Mouse (Mus musculus) embryonic facial prominence, embryonic 11.5 days (tissue): ENCODE results near the gene Gtf3c6. TPM values are rescaled to one million over a fixed set of nuclear protein-coding genes. Genes with fewer than 3 reads are reported as not detected.

Experiments used
- ATAC-seq: fragments of 200-750 bp; cut with Nextera tagmentation; replicated peaks from 2 replicates; pipeline ENCODE4 v1.8.0; 2017; ENCODE audit warnings: low read depth; ENCODE audit not compliant: insufficient number of reproducible peaks, low FRiP score, low TSS enrichment
- DNase-seq: peaks from one replicate; pipeline ENCODE4 v3.0.0-alpha.2; 2015; ENCODE audit warnings: low spot score
- H3K27ac ChIP-seq: fragments of 300-500 bp; sonication (generic); replicated peaks from 2 replicates; pipeline ENCODE4 v1.5.1; 2014; ENCODE audit warnings: mild to moderate bottlenecking, low read depth, low read length, control low read depth
- H3K27me3 ChIP-seq: fragments of 300-500 bp; sonication (generic); 2 replicates; pipeline ENCODE4 v1.6.1; 2014; ENCODE audit warnings: mild to moderate bottlenecking, low read length, moderate library complexity, mixed read lengths; ENCODE audit not compliant: control insufficient read depth, insufficient read depth
- H3K36me3 ChIP-seq: fragments of 300-500 bp; sonication (generic); replicated peaks from 2 replicates; pipeline ENCODE4 v1.6.1; 2014; ENCODE audit warnings: low read depth, mild to moderate bottlenecking, low read length, moderate library complexity, mixed read lengths; ENCODE audit not compliant: control insufficient read depth, insufficient read depth
- H3K4me1 ChIP-seq: fragments of 300-500 bp; sonication (generic); 2 replicates; pipeline ENCODE4 v1.6.1; 2014; ENCODE audit warnings: low read length, mixed read lengths; ENCODE audit not compliant: control insufficient read depth, insufficient read depth
- H3K4me2 ChIP-seq: fragments of 300-500 bp; sonication (generic); 2 replicates; pipeline ENCODE4 v1.6.1; 2014; ENCODE audit warnings: low read depth, mild to moderate bottlenecking, control low read depth, low read length, moderate library complexity
- H3K4me3 ChIP-seq: fragments of 300-500 bp; sonication (generic); 2 replicates; pipeline ENCODE4 v1.5.1; 2014; ENCODE audit warnings: low read depth, low read length, control low read depth
- H3K9ac ChIP-seq: fragments of 300-500 bp; sonication (generic); replicated peaks from 2 replicates; pipeline ENCODE4 v1.6.1; 2014; ENCODE audit warnings: mild to moderate bottlenecking, control low read depth, low read length
- H3K9me3 ChIP-seq: fragments of 300-500 bp; sonication (generic); replicated peaks from 2 replicates; pipeline ENCODE4 v1.6.1; 2016; ENCODE audit warnings: mild to moderate bottlenecking, low read length, inconsistent platforms, mixed read lengths; ENCODE audit not compliant: control insufficient read depth
- whole genome bisulfite sequencing: fragments of 180-500 bp; shearing (Covaris S2); extraction: QIAGEN DNeasy Blood & Tissue Kit; methylation state at CpG from one replicate; pipeline ENCODE4 v1.1.7; 2014; 5-methylcytosine and 5-hydroxymethylcytosine counted together
- polyA plus RNA-seq: library from polyadenylated mRNA; unstranded; fragments of >200 nt; fragmentation: Nextera tagmentation; extraction: Ambion mirVana; gene quantifications from 2 replicates; pipeline ENCODE4 v1.2.1, GENCODE M21; 2014

The Gtf3c6 gene
- polyA plus RNA-seq, 1 experiment from 2014 or later, result 156 TPM

DNA sequence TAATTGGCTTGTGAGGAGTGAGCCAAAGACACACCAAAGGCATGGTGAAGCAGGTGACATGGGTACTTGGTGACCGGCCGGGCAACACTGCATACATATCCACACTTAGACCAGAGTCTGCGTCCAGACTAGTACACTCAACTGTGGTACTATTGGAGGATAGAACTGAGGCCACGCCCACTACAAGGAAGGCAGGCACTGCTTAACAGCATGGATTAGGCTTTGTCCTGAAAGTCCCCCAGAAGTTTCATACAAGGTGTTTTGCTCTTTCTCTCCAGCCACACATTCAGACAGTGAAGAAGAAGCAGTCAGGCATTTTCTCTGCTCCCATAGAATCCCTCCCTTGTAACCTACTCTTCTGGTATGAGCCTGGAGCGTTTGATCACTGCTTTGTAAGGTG lies 1.2 kb downstream of the Gtf3c6 start:
- DNase-seq, result peak; percentile 84
- WGBS, result 12% methylated on average over 5 of the region's 5 CpGs
- Histone ChIP-seq H3K4me1 (no peaks in the 10 kb centered on the region), H3K4me2 (peak overlapping the region; percentile 72), H3K27ac (peak overlapping the region; percentile 85), H3K9me3 (no peaks in the 10 kb centered on the region), H3K9ac (peak overlapping the region; percentile 88), H3K27me3 (no peaks in the 10 kb centered on the region), H3K4me3 (peak overlapping the region; percentile 75), H3K36me3 (peaks cover 11% of the 10 kb centered on the region)
- ATAC-seq, result peak; percentile 61

GRCm38 (mm10) chr10:40250969-40251368 lies 6.9 kb downstream of the Gtf3c6 start:
- DNase-seq, result no peak
- Histone ChIP-seq H3K27me3 (no peaks in the 10 kb centered on the region), H3K36me3 (peaks cover 17% of the 10 kb centered on the region), H3K9ac (no peak overlapping the region), H3K4me1 (no peaks in the 10 kb centered on the region), H3K9me3 (no peaks in the 10 kb centered on the region), H3K4me2 (no peak overlapping the region), H3K27ac (no peak overlapping the region), H3K4me3 (no peak overlapping the region)
- ATAC-seq, result no peak
- WGBS, result 95% methylated on average over 6 of the region's 6 CpGs

GRCm38 (mm10) chr10:40249625-40250024 lies 8.3 kb downstream of the Gtf3c6 start:
- H3K4me2 ChIP-seq, result no peak overlapping the region
- H3K9ac ChIP-seq, result no peak overlapping the region
- H3K9me3 ChIP-seq, result no peaks in the 10 kb centered on the region
- H3K36me3 ChIP-seq, result peaks cover 17% of the 10 kb centered on the region
- no peak for ATAC-seq
- no peak overlapping the region for H3K27ac ChIP-seq
- 92% methylated on average over 9 of the region's 9 CpGs for WGBS
- DNase-seq, result no peak
- no peak overlapping the region for H3K4me3 ChIP-seq
- H3K27me3 ChIP-seq, result no peaks in the 10 kb centered on the region
- H3K4me1 ChIP-seq, result no peaks in the 10 kb centered on the region

GRCm38 (mm10) chr10:40247166-40247716 lies 10.7 kb downstream of the Gtf3c6 start:
- H3K27ac ChIP-seq, result no peak overlapping the region
- DNase-seq (no peak), ATAC-seq (peak; percentile 57)
- H3K4me1 ChIP-seq, result no peaks in the 10 kb centered on the region
- H3K4me3 ChIP-seq, result peak overlapping the region; percentile 80
- 32% methylated on average over 11 of the region's 11 CpGs for WGBS
- peaks cover 9% of the 10 kb centered on the region for H3K36me3 ChIP-seq
- H3K9me3 ChIP-seq, result no peaks in the 10 kb centered on the region
- peak overlapping the region; percentile 41 for H3K4me2 ChIP-seq
- H3K9ac ChIP-seq, result no peak overlapping the region; the same call in 1 of the 2 replicates
- no peaks in the 10 kb centered on the region for H3K27me3 ChIP-seq

DNA sequence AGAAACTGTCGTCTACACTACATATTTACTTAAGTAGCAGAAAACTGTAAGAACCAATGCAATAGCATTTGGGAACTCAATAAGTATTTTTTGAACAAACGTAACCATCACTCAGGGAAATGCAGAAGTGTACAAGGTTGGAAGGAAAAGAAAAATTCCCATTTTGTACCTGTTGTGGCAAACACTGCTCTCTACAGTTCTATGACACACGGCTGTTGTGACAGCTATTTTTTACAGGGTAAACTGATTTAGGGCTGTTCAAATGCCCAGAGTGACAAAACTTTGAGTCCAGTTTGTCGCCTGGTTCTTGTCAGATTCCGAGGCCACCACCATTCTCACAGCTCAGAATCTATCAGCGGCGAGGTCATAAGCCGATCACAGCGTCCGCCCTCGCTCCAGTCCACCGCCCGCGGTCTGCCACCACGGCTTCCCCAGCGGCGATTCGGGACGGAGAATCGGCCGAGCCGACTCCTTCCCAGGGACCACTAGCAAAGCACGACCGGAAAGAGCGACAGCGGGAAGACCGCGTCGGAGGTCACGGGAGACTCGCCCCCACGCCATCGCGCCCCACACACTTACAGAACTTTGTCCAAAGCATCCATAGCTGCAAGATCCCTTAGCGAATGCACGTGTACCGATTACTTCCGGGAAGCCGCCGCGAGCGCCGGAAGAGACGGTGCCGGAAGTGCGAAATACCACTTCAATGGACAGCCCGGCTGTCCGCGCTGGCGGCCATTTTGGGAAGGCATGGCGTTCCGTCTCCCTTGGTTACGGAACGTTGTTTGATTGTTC lies 11.3 kb downstream of the Gtf3c6 start, which contains the start of gene Rpf2:
Gene Rpf2, minus strand, starts transcription at position 663 of the 792 bp plus-strand sequence.
- H3K9me3 ChIP-seq, result no peaks in the 10 kb centered on the region

GRCm38 (mm10) chr10:40237826-40238225 lies 20.1 kb downstream of the Gtf3c6 start:
- Histone ChIP-seq H3K27me3 (no peaks in the 10 kb centered on the region), H3K9me3 (no peaks in the 10 kb centered on the region), H3K27ac (no peak overlapping the region), H3K4me1 (no peaks in the 10 kb centered on the region), H3K4me3 (no peak overlapping the region), H3K9ac (no peak overlapping the region), H3K4me2 (no peak overlapping the region), H3K36me3 (peaks cover 2% of the 10 kb centered on the region)
- no peak for ATAC-seq
- DNase-seq, result no peak
- WGBS, result 98% methylated on average over 5 of the region's 5 CpGs

More for the DNA sequence above, 11.3 kb downstream of the Gtf3c6 start, which contains the start of gene Rpf2:
- peak within 1 kb of the TSS; percentile 74 for H3K9ac ChIP-seq
- no peak within 1 kb of the TSS for H3K27ac ChIP-seq
- H3K36me3 ChIP-seq, result peaks cover 5% of the 10 kb centered on the region
- no peaks in the 10 kb centered on the region for H3K27me3 ChIP-seq
- peak; percentile 78 for ATAC-seq
- peak within 1 kb of the TSS; percentile 41 for H3K4me2 ChIP-seq
- peak within 1 kb of the TSS; percentile 80 for H3K4me3 ChIP-seq
- peak; percentile 94 for DNase-seq
- H3K4me1 ChIP-seq, result no peaks in the 10 kb centered on the region
- WGBS, result under 1% methylated on average over 54 of the region's 54 CpGs

GRCm38 (mm10) chr10:40233241-40233640 lies 24.7 kb downstream of the Gtf3c6 start:
- Histone ChIP-seq H3K27ac (no peak overlapping the region), H3K9me3 (no peaks in the 10 kb centered on the region), H3K4me3 (no peak overlapping the region), H3K9ac (no peak overlapping the region), H3K27me3 (no peaks in the 10 kb centered on the region), H3K36me3 (peaks cover 5% of the 10 kb centered on the region), H3K4me1 (no peaks in the 10 kb centered on the region), H3K4me2 (no peak overlapping the region)
- DNase-seq (no peak), ATAC-seq (no peak)
- 77% methylated on average over 3 of the region's 3 CpGs for WGBS

- Histone ChIP-seq H3K4me3 (no peak overlapping the region), H3K36me3 (peaks cover 2% of the 10 kb centered on the region), H3K9ac (no peak overlapping the region), H3K27ac (no peak overlapping the region), H3K4me2 (no peak overlapping the region), H3K9me3 (no peaks in the 10 kb centered on the region), H3K27me3 (no peaks in the 10 kb centered on the region), H3K4me1 (no peaks in the 10 kb centered on the region)
- WGBS, result 91% methylated on average over 7 of the region's 7 CpGs
- ATAC-seq (no peak), DNase-seq (no peak)
Observed at GRCm38 (mm10) chr10:40232442-40232841, 25.5 kb downstream of the Gtf3c6 start.
